Mouse (Mus musculus): ENCODE results near the gene Gpr68. TPM values are rescaled to one million over a fixed set of nuclear protein-coding genes. Genes with fewer than 3 reads are reported as not detected.

Gpr68 gene
- polyA plus RNA-seq, 1 experiment from 2014 or later = 0.71 TPM

- H3K4me3 ChIP-seq = no peak overlapping the region
- ATAC-seq (ENCODE audit: borderline replicate concordance, extremely low read depth, low FRiP score, low TSS enrichment) = no peak
- H3K4me1 ChIP-seq = peaks cover 7% of the 10 kb centered on the region; the same call in 1 of the 2 replicates
- H3K27me3 ChIP-seq = no peaks in the 10 kb centered on the region
- H3K27ac ChIP-seq = no peak overlapping the region
- no peaks in the 10 kb centered on the region for H3K9me3 ChIP-seq
- no peaks in the 10 kb centered on the region for H3K36me3 ChIP-seq
- WGBS = 70% methylated on average over 4 of the region's 4 CpGs
- no peak overlapping the region for H3K4me2 ChIP-seq
- H3K9ac ChIP-seq = no peak overlapping the region
Observed at GRCm38 (mm10) chr12:100886877-100887276, 21.1 kb downstream of the Gpr68 start.

GRCm38 (mm10) chr12:100885585-100885984 lies 22.4 kb downstream of the Gpr68 start:
- Histone ChIP-seq H3K4me3 (no peak overlapping the region), H3K36me3 (no peaks in the 10 kb centered on the region), H3K27me3 (no peaks in the 10 kb centered on the region), H3K27ac (no peak overlapping the region), H3K4me1 (peaks cover 7% of the 10 kb centered on the region; the same call in 1 of the 2 replicates), H3K9me3 (no peaks in the 10 kb centered on the region), H3K9ac (no peak overlapping the region), H3K4me2 (no peak overlapping the region)
- ATAC-seq (ENCODE audit: borderline replicate concordance, extremely low read depth, low FRiP score, low TSS enrichment) = no peak
- 86% methylated on average over 3 of the region's 3 CpGs for WGBS

- Histone ChIP-seq H3K4me2 (no peak overlapping the region), H3K4me1 (peaks cover 5% of the 10 kb centered on the region; the same call in 1 of the 2 replicates), H3K9me3 (no peaks in the 10 kb centered on the region), H3K36me3 (no peaks in the 10 kb centered on the region), H3K4me3 (no peak overlapping the region), H3K27ac (no peak overlapping the region), H3K27me3 (no peaks in the 10 kb centered on the region), H3K9ac (no peak overlapping the region)
- 62% methylated on average over 7 of the region's 7 CpGs for WGBS
- ATAC-seq (ENCODE audit: borderline replicate concordance, extremely low read depth, low FRiP score, low TSS enrichment) = no peak
Observed at GRCm38 (mm10) chr12:100883168-100883567, 24.8 kb downstream of the Gpr68 start.

GRCm38 (mm10) chr12:100878556-100878955 lies 29.4 kb downstream of the Gpr68 start:
- no peak overlapping the region for H3K9ac ChIP-seq
- H3K27ac ChIP-seq = no peak overlapping the region
- no peaks in the 10 kb centered on the region for H3K4me1 ChIP-seq
- no peak overlapping the region for H3K4me2 ChIP-seq
- ATAC-seq (ENCODE audit: borderline replicate concordance, extremely low read depth, low FRiP score, low TSS enrichment) = no peak
- H3K4me3 ChIP-seq = no peak overlapping the region
- H3K27me3 ChIP-seq = no peaks in the 10 kb centered on the region
- WGBS = 89% methylated on average over 16 of the region's 16 CpGs
- no peaks in the 10 kb centered on the region for H3K36me3 ChIP-seq
- H3K9me3 ChIP-seq = no peaks in the 10 kb centered on the region

GRCm38 (mm10) chr12:100877936-100878335 lies 30.1 kb downstream of the Gpr68 start:
- WGBS = 74% methylated on average over 6 of the region's 6 CpGs
- H3K9me3 ChIP-seq = no peaks in the 10 kb centered on the region
- H3K4me3 ChIP-seq = no peak overlapping the region
- no peaks in the 10 kb centered on the region for H3K4me1 ChIP-seq
- H3K36me3 ChIP-seq = no peaks in the 10 kb centered on the region
- H3K27me3 ChIP-seq = no peaks in the 10 kb centered on the region
- ATAC-seq (ENCODE audit: borderline replicate concordance, extremely low read depth, low FRiP score, low TSS enrichment) = no peak; the same call in 1 of the 2 replicates
- H3K9ac ChIP-seq = no peak overlapping the region
- H3K4me2 ChIP-seq = no peak overlapping the region
- H3K27ac ChIP-seq = no peak overlapping the region

GRCm38 (mm10) chr12:100875960-100876359 lies 32.0 kb downstream of the Gpr68 start:
- WGBS = 67% methylated on average over 6 of the region's 6 CpGs
- ATAC-seq (ENCODE audit: borderline replicate concordance, extremely low read depth, low FRiP score, low TSS enrichment) = no peak
- no peak overlapping the region for H3K27ac ChIP-seq

GRCm38 (mm10) chr12:100875553-100875952 lies 32.4 kb downstream of the Gpr68 start:
- H3K9ac ChIP-seq = no peak overlapping the region
- H3K4me2 ChIP-seq = no peak overlapping the region
- H3K27me3 ChIP-seq = no peaks in the 10 kb centered on the region
- no peaks in the 10 kb centered on the region for H3K9me3 ChIP-seq
- H3K27ac ChIP-seq = no peak overlapping the region
- WGBS = 39% methylated on average over 3 of the region's 3 CpGs
- H3K4me3 ChIP-seq = no peak overlapping the region
- no peaks in the 10 kb centered on the region for H3K36me3 ChIP-seq
- ATAC-seq (ENCODE audit: borderline replicate concordance, extremely low read depth, low FRiP score, low TSS enrichment) = no peak
- H3K4me1 ChIP-seq = no peaks in the 10 kb centered on the region

More at GRCm38 (mm10) chr12:100875960-100876359, 32.0 kb downstream of the Gpr68 start:
- H3K4me1 ChIP-seq = no peaks in the 10 kb centered on the region
- H3K4me3 ChIP-seq = no peak overlapping the region
- no peaks in the 10 kb centered on the region for H3K9me3 ChIP-seq
- H3K36me3 ChIP-seq = no peaks in the 10 kb centered on the region
- H3K9ac ChIP-seq = no peak overlapping the region
- no peaks in the 10 kb centered on the region for H3K27me3 ChIP-seq
- no peak overlapping the region for H3K4me2 ChIP-seq

GRCm38 (mm10) chr12:100873612-100874011 lies 34.4 kb downstream of the Gpr68 start:
- Histone ChIP-seq H3K36me3 (no peaks in the 10 kb centered on the region), H3K4me1 (no peaks in the 10 kb centered on the region), H3K4me3 (no peak overlapping the region), H3K27me3 (no peaks in the 10 kb centered on the region), H3K4me2 (no peak overlapping the region), H3K27ac (no peak overlapping the region), H3K9ac (no peak overlapping the region), H3K9me3 (no peaks in the 10 kb centered on the region)
- no peak for ATAC-seq (ENCODE audit: borderline replicate concordance, extremely low read depth, low FRiP score, low TSS enrichment)
- 73% methylated on average over 3 of the region's 3 CpGs for WGBS

- Histone ChIP-seq H3K4me2 (no peak overlapping the region), H3K4me3 (no peak overlapping the region), H3K27ac (no peak overlapping the region), H3K9me3 (no peaks in the 10 kb centered on the region), H3K36me3 (no peaks in the 10 kb centered on the region), H3K27me3 (no peaks in the 10 kb centered on the region), H3K4me1 (no peaks in the 10 kb centered on the region), H3K9ac (no peak overlapping the region)
- ATAC-seq (ENCODE audit: borderline replicate concordance, extremely low read depth, low FRiP score, low TSS enrichment) = no peak
- WGBS = 77% methylated on average over 2 of the region's 2 CpGs
Observed at GRCm38 (mm10) chr12:100871841-100872240, 36.2 kb downstream of the Gpr68 start.

- no peak for ATAC-seq (ENCODE audit: borderline replicate concordance, extremely low read depth, low FRiP score, low TSS enrichment)
- Histone ChIP-seq H3K36me3 (no peaks in the 10 kb centered on the region), H3K27me3 (no peaks in the 10 kb centered on the region), H3K27ac (no peak overlapping the region), H3K9ac (no peak overlapping the region), H3K4me2 (no peak overlapping the region), H3K9me3 (no peaks in the 10 kb centered on the region), H3K4me1 (no peaks in the 10 kb centered on the region), H3K4me3 (no peak overlapping the region)
- 86% methylated on average over 6 of the region's 6 CpGs for WGBS
Observed at GRCm38 (mm10) chr12:100871234-100871633, 36.8 kb downstream of the Gpr68 start.

- Histone ChIP-seq H3K9ac (no peak overlapping the region), H3K9me3 (no peaks in the 10 kb centered on the region), H3K4me2 (no peak overlapping the region), H3K27ac (no peak overlapping the region), H3K4me1 (no peaks in the 10 kb centered on the region), H3K36me3 (no peaks in the 10 kb centered on the region), H3K4me3 (no peak overlapping the region), H3K27me3 (no peaks in the 10 kb centered on the region)
- 47% methylated on average over 4 of the region's 4 CpGs for WGBS
- no peak for ATAC-seq (ENCODE audit: borderline replicate concordance, extremely low read depth, low FRiP score, low TSS enrichment)
Observed at GRCm38 (mm10) chr12:100868049-100868622, 39.9 kb downstream of the Gpr68 start.

- WGBS = 85% methylated on average over 8 of the region's 8 CpGs
Observed at GRCm38 (mm10) chr12:100867097-100867496, 40.9 kb downstream of the Gpr68 start.

More at GRCm38 (mm10) chr12:100867097-100867496, 40.9 kb downstream of the Gpr68 start:
- no peak for ATAC-seq (ENCODE audit: borderline replicate concordance, extremely low read depth, low FRiP score, low TSS enrichment)
- Histone ChIP-seq H3K4me2 (no peak overlapping the region), H3K4me3 (no peak overlapping the region), H3K9me3 (no peaks in the 10 kb centered on the region), H3K4me1 (no peaks in the 10 kb centered on the region), H3K36me3 (no peaks in the 10 kb centered on the region), H3K27ac (no peak overlapping the region), H3K9ac (no peak overlapping the region), H3K27me3 (no peaks in the 10 kb centered on the region)
